Mouse (Mus musculus) ES-E14 (cell line): Measurements from ENCODE around the gene Sdsl.

Experiments
- CHD2 ChIP-seq: IDR thresholded peaks from 2 replicates; pipeline ENCODE4 v1.6.1; 2014; ENCODE audit warnings: mild to moderate bottlenecking, low read depth, low read length, inconsistent platforms
- HCFC1 ChIP-seq: IDR thresholded peaks from 2 replicates; pipeline ENCODE4 v1.6.1; 2012; ENCODE audit warnings: low read length, inconsistent platforms, borderline replicate concordance; ENCODE audit not compliant: insufficient read depth
- MAFK ChIP-seq: IDR thresholded peaks from 2 replicates; pipeline ENCODE4 v1.6.1; 2014; ENCODE audit warnings: mild to moderate bottlenecking, low read depth, low read length, inconsistent platforms; ENCODE audit not compliant: insufficient read depth
- ZC3H11A ChIP-seq: IDR thresholded peaks from 2 replicates; pipeline ENCODE4 v1.6.1; 2012; ENCODE audit warnings: low read depth, mild to moderate bottlenecking, inconsistent platforms, low read length, borderline replicate concordance
- ZNF384 ChIP-seq: IDR thresholded peaks from 2 replicates; pipeline ENCODE4 v1.6.1; 2012; ENCODE audit warnings: low read depth, low read length, inconsistent platforms

- TF ChIP-seq HCFC1 (no peak), CHD2 (no peak), ZC3H11A (no peak), MAFK (no peak), ZNF384 (no peak)
These were observed 48.0 kb downstream of the Sdsl start for GRCm38 (mm10) chr5:120424657-120425056.
